Mouse (Mus musculus): Measurements from ENCODE around the gene Chd6. TPM values are rescaled to one million over a fixed set of nuclear protein-coding genes. Genes with fewer than 3 reads are reported as not detected.

Gene Chd6
- total RNA-seq, 1 experiment from 2014 or later, result 30.0 TPM

DNA sequence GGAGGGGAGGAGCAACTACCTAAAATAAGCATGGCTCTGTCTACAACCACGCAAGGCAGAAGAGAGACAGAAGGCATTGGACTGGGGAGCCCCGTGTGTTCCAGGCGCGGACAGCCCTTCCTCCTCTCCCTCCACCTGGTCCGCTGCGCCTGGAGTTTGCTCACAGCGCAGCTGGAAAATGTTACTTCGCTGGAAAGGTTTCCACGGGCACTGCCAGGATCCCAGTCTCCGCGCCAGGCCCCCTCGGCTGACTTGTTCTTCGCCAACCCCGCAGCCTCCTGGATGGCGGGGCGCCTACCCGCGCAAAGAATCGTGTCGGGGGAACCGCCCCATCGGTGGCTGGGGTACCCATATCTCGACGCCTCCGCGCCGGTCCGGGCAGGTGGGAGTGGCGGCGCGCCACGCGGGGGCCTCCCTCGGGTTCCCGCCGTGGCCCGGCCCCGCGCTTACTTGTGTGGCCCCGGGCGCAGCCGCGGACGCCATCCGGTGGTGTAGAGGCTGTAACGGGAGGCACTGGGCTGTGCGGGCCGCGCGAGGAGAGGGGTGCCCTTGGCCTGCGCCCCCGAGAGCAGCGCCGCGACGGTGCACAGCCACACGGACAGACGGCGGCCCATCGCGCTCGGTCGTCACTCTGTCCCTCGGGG, 197.2 kb downstream of the Chd6 start:
- ATAC-seq (replicated peaks; ENCODE audit: insufficient number of reproducible peaks, low FRiP score, low TSS enrichment, poor library complexity, severe bottlenecking), result no peak

DNA sequence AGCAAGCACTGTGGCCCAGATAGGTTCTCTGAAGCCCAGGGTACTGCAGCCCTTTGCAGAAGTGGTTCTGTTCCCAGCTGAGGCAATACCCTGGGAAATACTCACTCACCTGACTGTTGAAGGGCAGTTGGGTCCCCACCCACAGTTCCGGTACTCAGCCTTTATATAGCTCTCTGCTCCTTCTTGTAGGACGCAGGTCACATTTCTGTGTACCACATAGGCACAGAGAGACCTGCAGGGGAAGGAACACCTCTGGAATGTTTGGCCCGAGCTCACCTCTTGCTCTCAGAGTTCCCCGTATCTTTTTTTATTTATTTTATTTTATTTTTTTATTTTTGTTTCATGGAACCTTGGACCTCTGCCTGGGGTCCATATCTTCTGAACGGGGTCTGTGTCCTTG, 198.2 kb downstream of the Chd6 start:
- ATAC-seq (replicated peaks; ENCODE audit: insufficient number of reproducible peaks, low FRiP score, low TSS enrichment, poor library complexity, severe bottlenecking), result no peak

DNA sequence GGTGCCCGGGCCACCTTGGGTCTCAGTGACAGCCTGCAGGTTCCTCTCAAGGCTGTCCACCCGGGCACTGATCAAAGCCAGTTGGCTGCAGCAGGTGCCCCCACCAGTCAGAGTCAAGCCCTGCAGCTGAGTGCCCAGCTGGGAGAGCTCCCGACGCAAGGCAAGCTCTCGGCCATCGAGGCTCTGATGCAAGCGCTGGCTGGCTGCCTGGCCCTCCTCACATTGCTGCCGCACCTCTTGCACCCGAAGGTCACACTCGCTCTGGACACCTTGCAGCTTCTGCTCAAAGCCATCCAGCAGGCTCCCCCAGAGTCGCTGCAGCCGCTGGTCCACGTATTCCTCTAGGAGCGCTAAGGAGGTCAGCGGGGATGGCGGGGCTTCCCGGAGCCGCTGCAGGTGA, 200.3 kb downstream of the Chd6 start:
- no peak for ATAC-seq (replicated peaks; ENCODE audit: insufficient number of reproducible peaks, low FRiP score, low TSS enrichment, poor library complexity, severe bottlenecking)

DNA sequence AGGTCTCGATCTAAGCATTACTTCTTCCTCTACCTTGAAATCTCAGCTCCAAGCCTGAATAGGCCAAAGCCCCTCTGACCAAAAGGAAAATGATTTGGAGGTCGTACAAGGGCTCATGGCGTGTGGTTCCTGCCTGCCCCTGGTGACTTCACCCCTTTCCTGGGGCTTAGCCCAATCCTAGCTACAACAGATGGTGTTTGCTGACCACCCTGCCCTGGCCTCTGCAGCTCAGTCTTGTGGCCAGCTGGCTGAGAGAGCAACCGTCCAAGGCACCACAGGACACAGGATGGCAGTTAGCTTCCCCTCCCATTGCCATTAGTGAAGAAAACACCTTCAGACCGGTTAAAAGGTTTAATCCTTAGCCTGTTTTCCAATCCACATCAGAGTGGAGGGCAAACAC, 202.8 kb downstream of the Chd6 start:
- ATAC-seq (replicated peaks; ENCODE audit: insufficient number of reproducible peaks, low FRiP score, low TSS enrichment, poor library complexity, severe bottlenecking), result no peak

DNA sequence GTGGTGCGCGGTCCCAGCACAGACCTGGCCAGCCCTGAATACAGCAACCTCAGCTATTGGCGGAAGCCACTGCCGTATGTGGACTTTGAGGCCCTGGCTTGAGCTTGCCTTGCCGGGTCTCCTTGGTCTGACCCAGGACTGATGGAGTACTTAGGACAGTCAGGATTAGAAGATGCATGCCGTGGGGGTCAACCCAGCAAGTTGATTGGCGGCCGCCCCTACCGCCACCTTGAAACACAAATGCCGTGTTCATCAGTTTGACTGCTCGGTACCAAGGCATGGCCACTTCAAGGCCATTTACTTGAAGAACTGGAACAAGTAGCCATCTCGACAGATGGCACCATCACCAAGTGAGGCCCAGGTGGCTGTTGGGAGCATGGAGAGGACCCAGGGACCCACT, 203.6 kb downstream of the Chd6 start:
- no peak for ATAC-seq (replicated peaks; ENCODE audit: insufficient number of reproducible peaks, low FRiP score, low TSS enrichment, poor library complexity, severe bottlenecking)

DNA sequence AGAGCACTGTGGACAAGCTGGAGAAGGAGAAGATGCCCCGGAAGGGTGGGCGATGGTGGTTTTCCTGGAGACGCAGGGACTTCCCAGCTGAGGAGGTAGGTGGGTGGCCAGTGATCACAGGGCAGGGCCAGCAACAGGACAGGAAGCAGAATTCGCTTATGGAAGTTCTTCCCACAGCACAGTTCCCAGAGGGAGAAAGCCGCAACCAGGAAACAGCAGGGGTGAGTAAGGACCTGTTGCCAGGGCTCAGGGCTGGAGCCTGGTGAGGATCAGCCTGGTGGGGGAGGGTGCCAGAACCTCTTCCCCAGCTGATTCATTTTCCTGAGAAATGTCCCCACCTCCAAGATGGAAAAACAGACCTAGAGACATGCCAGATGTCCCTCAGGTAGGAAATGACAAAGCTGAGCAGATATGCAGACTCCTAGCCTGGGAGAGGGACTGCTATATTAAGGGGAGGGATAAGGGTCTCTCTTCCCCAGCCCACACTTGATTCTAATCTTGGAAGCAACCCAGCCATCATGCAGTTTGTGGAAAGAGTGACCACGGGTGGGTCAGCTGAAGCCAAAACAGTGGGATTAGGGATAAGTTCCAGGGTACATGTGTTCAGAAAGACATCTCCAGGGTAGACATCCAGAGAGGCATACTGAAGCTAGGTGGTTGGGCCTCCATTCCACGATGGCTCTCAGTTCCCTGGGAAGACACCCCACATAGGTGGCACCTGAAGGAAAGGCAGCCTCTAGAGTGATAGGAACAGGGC, 207.0 kb downstream of the Chd6 start:
- ATAC-seq (replicated peaks; ENCODE audit: insufficient number of reproducible peaks, low FRiP score, low TSS enrichment, poor library complexity, severe bottlenecking), result no peak

Other genes with a start within 250 kb of the Chd6 start
- 1.6 to 4.1 TPM (median 2.0 TPM) in 3 replicates for gene Zhx3, start 236.1 kb downstream of the Chd6 start, total RNA-seq (2017)
- gene Lpin3, start 228.4 kb downstream of the Chd6 start, total RNA-seq (2017), result not detected in 3 replicates
- gene Emilin3, start 196.7 kb downstream of the Chd6 start, total RNA-seq (2017), result not detected in 3 replicates

Data from monocyte, adult 5-6 weeks (primary cell).